Mouse (Mus musculus) embryonic fibroblast, embryonic 13.5 days (primary cell): ENCODE data around the gene Mphosph9. TPM values are rescaled to one million over a fixed set of nuclear protein-coding genes. Genes with fewer than 3 reads are reported as not detected.
"Not testable (repeated sequence)": the region's sequence is repeated elsewhere in the genome, so short reads cannot be mapped to it uniquely, and the experiment has no call there.

Source experiments
- H3K27ac ChIP-seq: 2 replicates; pipeline ENCODE4 v1.5.1; 2012; ENCODE audit warnings: low read length, control low read depth, inconsistent platforms; ENCODE audit not compliant: insufficient read depth
- H3K4me1 ChIP-seq: 2 replicates; pipeline ENCODE4 v1.6.1; 2011; ENCODE audit warnings: low read length; ENCODE audit not compliant: control insufficient read depth, insufficient read depth
- H3K4me3 ChIP-seq: 2 replicates; pipeline ENCODE4 v1.5.1; 2011; ENCODE audit warnings: mild to moderate bottlenecking, control low read depth, low read length; ENCODE audit not compliant: insufficient read depth
- CTCF ChIP-seq: IDR thresholded peaks from 2 replicates; pipeline ENCODE4 v1.5.1; 2011; ENCODE audit warnings: mild to moderate bottlenecking, control low read depth, low read length, moderate library complexity, borderline replicate concordance; ENCODE audit not compliant: insufficient read depth
- POLR2A ChIP-seq: IDR thresholded peaks from 2 replicates; pipeline ENCODE4 v1.6.1; 2011; ENCODE audit warnings: low read depth, mild to moderate bottlenecking, control low read depth, low read length, moderate library complexity
- polyA plus RNA-seq: library from polyadenylated mRNA; stranded (reverse); fragments of >200 nt; gene quantifications from 2 replicates; pipeline ENCODE4 v1.2.4, GENCODE M21; 2011; ENCODE audit warnings: low read depth; ENCODE audit not compliant: missing spikeins, insufficient read length

Gene Mphosph9
- polyA plus RNA-seq, 1 experiment: 15.0 TPM

- Histone ChIP-seq H3K27ac (no peak overlapping the region), H3K4me1 (no peaks in the 10 kb centered on the region), H3K4me3 (no peak overlapping the region)
- TF ChIP-seq CTCF: no peak
- no peak for TF ChIP-seq POLR2A
Measured at GRCm38 (mm10) chr5:124315498-124315897, 12.3 kb downstream of the Mphosph9 start.

- Histone ChIP-seq H3K4me3 (no peak overlapping the region), H3K4me1 (peaks cover 3% of the 10 kb centered on the region; the same call in 1 of the 2 replicates), H3K27ac (no peak overlapping the region)
- no peak for TF ChIP-seq CTCF
- TF ChIP-seq POLR2A: no peak
Measured at GRCm38 (mm10) chr5:124310091-124310490, 17.7 kb downstream of the Mphosph9 start.

- TF ChIP-seq CTCF (no peak), POLR2A (no peak)
- H3K4me1 ChIP-seq: peaks cover 3% of the 10 kb centered on the region; the same call in 1 of the 2 replicates
- H3K4me3 ChIP-seq: no peak overlapping the region
- no peak overlapping the region for H3K27ac ChIP-seq
Measured at GRCm38 (mm10) chr5:124309155-124309554, 18.6 kb downstream of the Mphosph9 start.

DNA sequence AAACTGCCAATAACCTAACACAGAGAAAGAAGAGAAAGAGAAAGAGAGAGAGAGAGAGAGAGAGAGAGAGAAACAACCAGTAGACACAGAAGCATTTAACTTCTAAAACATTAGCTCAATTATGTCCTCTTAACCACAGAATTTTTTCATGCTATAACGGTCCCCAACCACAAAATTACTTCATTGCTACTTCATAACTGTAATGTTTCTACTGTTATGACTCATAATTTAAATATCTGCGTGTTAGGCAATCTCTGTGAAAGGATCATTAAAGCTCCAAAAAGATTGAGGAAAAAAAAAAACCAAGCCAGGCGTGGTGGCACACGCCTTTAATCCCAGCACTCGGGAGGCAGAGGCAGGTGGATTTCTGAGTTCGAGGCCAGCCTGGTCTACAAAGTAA, 24.9 kb downstream of the Mphosph9 start:
- not testable (repeated sequence) for H3K4me3 ChIP-seq, H3K27ac ChIP-seq, H3K4me1 ChIP-seq

DNA sequence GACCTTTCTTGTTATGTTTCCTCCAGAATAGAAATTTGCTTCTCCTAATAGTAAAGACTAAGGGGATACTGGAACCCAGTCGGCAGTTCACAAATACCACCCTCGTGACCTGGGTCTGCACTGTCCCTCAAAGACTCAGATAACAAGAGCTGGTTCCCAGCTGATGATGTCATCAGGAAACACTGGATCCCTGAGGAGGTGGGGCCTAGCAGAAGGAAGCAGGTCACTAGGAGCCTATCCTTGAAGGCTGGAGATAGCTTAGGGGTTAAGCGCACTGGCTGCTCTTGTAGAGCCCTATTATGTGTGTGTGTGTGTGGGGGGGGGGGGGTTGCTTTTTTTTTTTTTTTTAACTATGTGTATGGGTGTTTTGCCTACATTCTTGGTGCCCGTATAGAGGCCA, 27.6 kb downstream of the Mphosph9 start:
- no peak for TF ChIP-seq POLR2A
- TF ChIP-seq CTCF: no peak
- Histone ChIP-seq H3K4me3 (no peak overlapping the region), H3K27ac (no peak overlapping the region), H3K4me1 (peaks cover 7% of the 10 kb centered on the region)

DNA sequence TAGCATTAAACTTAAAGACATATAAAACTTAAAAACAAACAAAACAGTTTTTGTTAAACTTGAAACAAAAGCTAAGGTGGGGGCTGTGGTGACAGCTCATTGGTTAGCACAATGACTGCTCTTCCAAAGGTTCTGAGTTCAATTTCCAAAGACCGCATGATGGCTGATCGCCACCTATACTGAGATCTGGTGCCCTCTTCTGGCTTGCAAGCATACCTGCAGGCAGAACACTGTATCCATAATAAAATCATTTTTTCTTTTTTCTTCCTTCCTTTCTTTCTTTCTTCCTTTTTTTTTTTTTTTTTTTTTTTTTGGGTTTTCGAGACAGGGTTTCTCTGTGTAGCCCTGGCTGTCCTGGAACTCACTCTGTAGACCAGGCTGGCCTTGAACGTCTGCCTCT, 28.5 kb downstream of the Mphosph9 start:
- peak; percentile 34; the same call in 1 of the 2 replicates for TF ChIP-seq CTCF
- not testable (repeated sequence) for H3K4me3 ChIP-seq, H3K27ac ChIP-seq, H3K4me1 ChIP-seq

GRCm38 (mm10) chr5:124296475-124296874, 31.3 kb downstream of the Mphosph9 start:
- Histone ChIP-seq H3K27ac (no peak overlapping the region), H3K4me1 (no peaks in the 10 kb centered on the region), H3K4me3 (no peak overlapping the region)
- TF ChIP-seq POLR2A: no peak
- TF ChIP-seq CTCF: no peak

DNA sequence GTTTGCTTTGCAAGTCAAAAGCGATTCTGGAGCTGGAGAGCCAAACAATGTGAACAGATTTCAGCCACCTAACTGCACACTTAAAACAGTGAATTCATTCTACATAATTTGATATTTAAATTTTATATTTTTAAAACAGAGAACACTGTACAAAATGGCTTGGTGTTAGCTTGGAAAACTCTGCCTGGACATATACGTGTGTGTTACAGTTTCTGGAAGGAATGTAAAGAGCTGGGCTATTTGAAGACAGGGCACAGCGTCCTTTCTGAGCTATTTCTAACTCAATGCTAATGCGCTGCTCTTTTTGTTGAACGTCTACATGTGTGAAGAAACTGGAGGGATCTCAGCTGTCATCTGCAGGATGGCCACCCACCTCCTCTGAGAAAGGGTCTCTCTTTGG, 33.8 kb downstream of the Mphosph9 start:
- H3K27ac ChIP-seq: no peak overlapping the region
- H3K4me1 ChIP-seq: no peaks in the 10 kb centered on the region
- TF ChIP-seq CTCF (no peak), POLR2A (no peak)
- no peak overlapping the region for H3K4me3 ChIP-seq

- Histone ChIP-seq H3K4me3 (no peak overlapping the region), H3K27ac (no peak overlapping the region), H3K4me1 (no peaks in the 10 kb centered on the region)
- TF ChIP-seq CTCF (no peak), POLR2A (no peak)
Measured at GRCm38 (mm10) chr5:124290216-124290615, 37.6 kb downstream of the Mphosph9 start.

- Histone ChIP-seq H3K4me3 (no peak overlapping the region), H3K4me1 (no peaks in the 10 kb centered on the region), H3K27ac (no peak overlapping the region)
- TF ChIP-seq CTCF (no peak), POLR2A (no peak)
Measured at GRCm38 (mm10) chr5:124287616-124288247, 40.0 kb downstream of the Mphosph9 start.

DNA sequence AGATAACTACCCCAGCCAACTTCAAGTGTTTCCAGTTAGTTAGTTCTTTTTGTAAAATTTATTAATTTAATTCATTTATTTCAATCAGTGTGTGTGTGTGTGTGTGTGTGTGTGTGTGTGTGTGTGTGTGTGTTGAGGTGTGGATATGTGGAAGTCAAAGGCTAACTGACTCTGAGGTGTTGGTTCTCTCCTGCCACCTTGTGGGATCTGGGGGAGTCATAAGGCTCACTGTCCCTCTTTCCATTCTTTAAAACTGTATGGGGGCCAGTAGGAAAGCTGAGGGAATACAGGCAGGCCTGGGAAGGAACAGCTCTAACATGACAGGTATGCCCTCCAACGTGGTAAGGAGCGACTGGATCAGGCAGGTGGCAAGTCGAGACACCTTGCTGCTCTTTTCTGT, 43.4 kb downstream of the Mphosph9 start:
- Histone ChIP-seq H3K4me1 (no peaks in the 10 kb centered on the region), H3K27ac (no peak overlapping the region), H3K4me3 (no peak overlapping the region)
- TF ChIP-seq CTCF (no peak), POLR2A (no peak)
